Mouse (Mus musculus) CH12.LX (cell line): ENCODE results near the gene Nek11. TPM values are rescaled to one million over a fixed set of nuclear protein-coding genes. Genes with fewer than 3 reads are reported as not detected.

Source experiments
- DNase-seq: peaks from one replicate; pipeline ENCODE4 v3.0.0-alpha.2; 2013; ENCODE audit errors: extremely low read depth
- H3K27ac ChIP-seq: 2 replicates; pipeline ENCODE4 v1.5.1; 2012; ENCODE audit warnings: low read depth, mild to moderate bottlenecking, control low read depth, moderate library complexity; ENCODE audit not compliant: insufficient read depth
- H3K27me3 ChIP-seq: replicated peaks from 2 replicates; pipeline ENCODE3; 2012; ENCODE audit warnings: inconsistent platforms
- H3K36me3 ChIP-seq, 2 experiments: replicated peaks in 1 of 2; 2 replicates each; pipeline versions ENCODE3 to v1.6.1; 2012; ENCODE audit warnings: inconsistent platforms in 1 of 2, low read length in 1 of 2, mild to moderate bottlenecking in 1 of 2, mixed read lengths in 1 of 2, moderate library complexity in 1 of 2; ENCODE audit not compliant: control insufficient read depth in 1 of 2, insufficient read depth in 1 of 2
- H3K4me1 ChIP-seq, 2 experiments: 2 replicates each; pipeline ENCODE4 v1.6.1; 2012; ENCODE audit warnings: inconsistent platforms in 1 of 2, moderate library complexity in 1 of 2; ENCODE audit not compliant: insufficient read depth in 2 of 2, control insufficient read depth in 1 of 2
- H3K4me2 ChIP-seq: 2 replicates; pipeline ENCODE4 v1.6.1; 2012; ENCODE audit warnings: low read depth, mild to moderate bottlenecking, control low read depth; ENCODE audit not compliant: poor library complexity, insufficient read depth, severe bottlenecking
- H3K4me3 ChIP-seq, 3 experiments: fragments of 150-350 bp in 1 of 3; sonication (generic) in 1 of 3; replicated peaks in 1 of 3; 2 replicates each; pipeline versions ENCODE3 to v1.5.1; 2011 to 2012; ENCODE audit warnings: low read depth in 2 of 3, low read length in 2 of 3, mild to moderate bottlenecking in 2 of 3, moderate library complexity in 2 of 3, control low read depth in 1 of 3, improper control_type of control experiment in 1 of 3, inconsistent platforms in 1 of 3, mixed read lengths in 1 of 3; ENCODE audit not compliant: poor library complexity in 1 of 3
- H3K79me2 ChIP-seq: replicated peaks from 2 replicates; pipeline ENCODE4 v1.6.1; 2012; ENCODE audit warnings: mild to moderate bottlenecking, moderate library complexity; ENCODE audit not compliant: control insufficient read depth, poor library complexity, insufficient read depth, severe bottlenecking; ENCODE audit errors: extremely low read depth
- H3K9ac ChIP-seq: 2 replicates; pipeline ENCODE4 v1.6.1; 2012; ENCODE audit warnings: low read depth, mild to moderate bottlenecking, control low read depth, moderate library complexity; ENCODE audit not compliant: insufficient read depth
- H3K9me3 ChIP-seq: replicated peaks from 2 replicates; pipeline ENCODE3; 2012; ENCODE audit warnings: low read length, inconsistent platforms, mixed read lengths
- BHLHE40 ChIP-seq: IDR thresholded peaks from 2 replicates; pipeline ENCODE4 v1.6.1; 2011; ENCODE audit warnings: mild to moderate bottlenecking, low read depth, low read length, improper control_type of control experiment
- CHD1 ChIP-seq: IDR thresholded peaks from 2 replicates; pipeline ENCODE4 v1.6.1; 2012; ENCODE audit warnings: low read depth, low read length, improper control_type of control experiment, inconsistent platforms
- CTCF ChIP-seq, 2 experiments: IDR thresholded peaks in 1 of 2; conservative IDR thresholded peaks in 1 of 2; 2 replicates each; pipeline ENCODE4 v1.5.1; 2011 to 2012; ENCODE audit warnings: low read depth in 2 of 2, low read length in 2 of 2, improper control_type of control experiment in 1 of 2, inconsistent platforms in 1 of 2, mild to moderate bottlenecking in 1 of 2, moderate library complexity in 1 of 2
- E2F4 ChIP-seq: IDR thresholded peaks from 2 replicates; pipeline ENCODE4 v1.6.1; 2011; ENCODE audit warnings: low read depth, low read length, improper control_type of control experiment; ENCODE audit not compliant: insufficient replicate concordance
- ELF1 ChIP-seq: IDR thresholded peaks from 2 replicates; pipeline ENCODE4 v1.6.1; 2014; ENCODE audit warnings: low read depth, mild to moderate bottlenecking, inconsistent platforms, low read length, improper control_type of control experiment
- EP300 ChIP-seq: IDR thresholded peaks from 2 replicates; pipeline ENCODE4 v1.6.1; 2011; ENCODE audit warnings: low read length, improper control_type of control experiment
- ETS1 ChIP-seq: conservative IDR thresholded peaks from 2 replicates; pipeline ENCODE4 v1.6.1; 2012; ENCODE audit warnings: low read depth, mild to moderate bottlenecking, inconsistent platforms, low read length, improper control_type of control experiment, moderate library complexity
- GABPA ChIP-seq: IDR thresholded peaks from 2 replicates; pipeline ENCODE4 v1.6.1; 2012; ENCODE audit warnings: low read depth, low read length, improper control_type of control experiment, inconsistent platforms; ENCODE audit not compliant: insufficient replicate concordance
- HCFC1 ChIP-seq: IDR thresholded peaks from 2 replicates; pipeline ENCODE4 v1.6.1; 2012; ENCODE audit warnings: low read depth, mild to moderate bottlenecking, inconsistent platforms, low read length, improper control_type of control experiment
- IRF4 ChIP-seq: IDR thresholded peaks from 2 replicates; pipeline ENCODE4 v1.6.1; 2014; ENCODE audit warnings: low read depth, mild to moderate bottlenecking, inconsistent platforms, low read length, improper control_type of control experiment
- JUN ChIP-seq: IDR thresholded peaks from 2 replicates; pipeline ENCODE4 v1.6.1; 2011; ENCODE audit warnings: low read depth, mild to moderate bottlenecking, low read length, improper control_type of control experiment, moderate library complexity; ENCODE audit not compliant: insufficient read depth
- KAT2A ChIP-seq: IDR thresholded peaks from 2 replicates; pipeline ENCODE4 v1.6.1; 2012; ENCODE audit warnings: low read length, improper control_type of control experiment, inconsistent platforms; ENCODE audit not compliant: insufficient replicate concordance
- MAFK ChIP-seq: IDR thresholded peaks from 2 replicates; pipeline ENCODE4 v1.6.1; 2011; ENCODE audit warnings: low read length, improper control_type of control experiment; ENCODE audit not compliant: insufficient replicate concordance
- MAX ChIP-seq: IDR thresholded peaks from 2 replicates; pipeline ENCODE4 v1.6.1; 2011; ENCODE audit warnings: low read length, improper control_type of control experiment
- MEF2A ChIP-seq: IDR thresholded peaks from 2 replicates; pipeline ENCODE4 v1.6.1; 2014; ENCODE audit warnings: low read depth, mild to moderate bottlenecking, inconsistent platforms, low read length, improper control_type of control experiment, borderline replicate concordance
- NELFE ChIP-seq: IDR thresholded peaks from 2 replicates; pipeline ENCODE4 v1.6.1; 2011; ENCODE audit warnings: low read depth, low read length, improper control_type of control experiment
- NRF1 ChIP-seq: IDR thresholded peaks from 2 replicates; pipeline ENCODE4 v1.6.1; 2014; ENCODE audit warnings: low read depth, mild to moderate bottlenecking, inconsistent platforms, low read length, improper control_type of control experiment, moderate library complexity
- PAX5 ChIP-seq: IDR thresholded peaks from 2 replicates; pipeline ENCODE4 v1.6.1; 2012; ENCODE audit warnings: low read length, inconsistent platforms, mixed read lengths
- POLR2AphosphoS2 ChIP-seq: IDR thresholded peaks from 2 replicates; pipeline ENCODE4 v1.6.1; 2011; ENCODE audit warnings: low read depth, low read length, improper control_type of control experiment
- RAD21 ChIP-seq: IDR thresholded peaks from 2 replicates; pipeline ENCODE4 v1.6.1; 2011; ENCODE audit warnings: low read depth, mild to moderate bottlenecking, low read length, improper control_type of control experiment, moderate library complexity
- SIN3A ChIP-seq: IDR thresholded peaks from 2 replicates; pipeline ENCODE4 v1.6.1; 2012; ENCODE audit warnings: low read length, improper control_type of control experiment, inconsistent platforms
- SMC3 ChIP-seq: IDR thresholded peaks from 2 replicates; pipeline ENCODE4 v1.6.1; 2011; ENCODE audit warnings: low read depth, low read length, improper control_type of control experiment
- TCF12 ChIP-seq: IDR thresholded peaks from 2 replicates; pipeline ENCODE4 v1.6.1; 2014; ENCODE audit warnings: low read depth, mild to moderate bottlenecking, inconsistent platforms, low read length, improper control_type of control experiment
- USF1 ChIP-seq: IDR thresholded peaks from 2 replicates; pipeline ENCODE4 v1.6.1; 2014; ENCODE audit warnings: low read depth, mild to moderate bottlenecking, inconsistent platforms, low read length, improper control_type of control experiment
- ZC3H11A ChIP-seq: IDR thresholded peaks from 2 replicates; pipeline ENCODE4 v1.6.1; 2012; ENCODE audit warnings: low read depth, mild to moderate bottlenecking, inconsistent platforms, low read length, improper control_type of control experiment
- ZKSCAN1 ChIP-seq: IDR thresholded peaks from 2 replicates; pipeline ENCODE4 v1.6.1; 2012; ENCODE audit warnings: low read depth, inconsistent platforms, low read length, improper control_type of control experiment, borderline replicate concordance
- ZMIZ1 ChIP-seq: IDR thresholded peaks from 2 replicates; pipeline ENCODE4 v1.6.1; 2012; ENCODE audit warnings: low read depth, mild to moderate bottlenecking, inconsistent platforms, low read length, improper control_type of control experiment
- dilution Hi-C: fragments of 300-500 bp; cut with MboI; formaldehyde crosslinking; loops from 2 replicates; pipeline ENCODE4 v1.14.3; 2020; ENCODE audit warnings: low sequenced_read_pairs; ENCODE audit not compliant: extremely low pct_unique_long_range_greater_than_20kb, extremely low pct_ligation_motif_present
- in situ Hi-C: fragments of 300-500 bp; cut with MboI; formaldehyde crosslinking; loops from 3 replicates; pipeline ENCODE4 v1.14.3; 2019; ENCODE audit warnings: low sequenced_read_pairs, low pct_ligation_motif_present, low pct_unique_long_range_greater_than_20kb, mixed read lengths
- polyA plus RNA-seq: library from polyadenylated mRNA; unstranded; fragments of >175 nt; gene quantifications from 2 replicates; pipeline ENCODE4 v1.2.1, GENCODE M21; 2012; ENCODE audit warnings: low read depth; ENCODE audit not compliant: insufficient read length
- total RNA-seq, 2 experiments: library from RNA; depleted of rRNA; stranded (reverse); fragments of 300-350 nt in 1 of 2; fragments of >200 nt in 1 of 2; gene quantifications; 2 replicates each; pipeline ENCODE4 v1.2.3; 2012 to 2014

Gene Nek11
- total and polyA plus RNA-seq, 3 experiments, result 0.17 to 0.32 TPM; not detected in 1

DNA sequence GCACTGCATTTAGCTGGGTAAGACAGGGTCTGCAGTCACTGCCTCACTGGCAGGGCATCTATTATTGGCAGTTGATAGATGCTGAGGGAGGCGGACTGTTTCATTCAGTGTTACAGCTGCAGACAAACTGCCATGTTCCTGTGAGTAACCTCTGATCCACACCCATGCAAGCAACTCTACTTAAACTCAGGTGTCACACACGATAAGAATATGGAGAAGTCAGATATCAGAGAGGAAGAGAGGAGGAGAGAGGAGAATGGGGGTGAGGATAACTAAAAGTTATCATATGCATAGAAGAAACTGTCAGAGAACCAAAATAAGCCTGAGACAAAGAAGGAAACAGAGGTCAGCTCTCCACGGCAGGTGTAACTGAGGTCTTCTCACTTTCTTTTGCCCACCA, 212.9 kb downstream of the Nek11 start:
- no peak overlapping the region for H3K4me2 ChIP-seq
- H3K27ac ChIP-seq, result no peak overlapping the region
- no peak overlapping the region for H3K4me3 ChIP-seq
- peaks cover 2% of the 10 kb centered on the region for H3K27me3 ChIP-seq
- H3K9me3 ChIP-seq, result no peaks in the 10 kb centered on the region
- H3K4me1 ChIP-seq, result peaks cover 8 to 20% of the 10 kb centered on the region in 2 experiments; a peak in 3 of 4 replicates
- no peak overlapping the region for H3K9ac ChIP-seq
- in situ Hi-C loops, result no loop called here
- TF ChIP-seq IRF4 (no peak), E2F4 (no peak), MAX (no peak), POLR2AphosphoS2 (no peak), SMC3 (no peak), ZMIZ1 (no peak), RAD21 (no peak), ZC3H11A (no peak), MAFK (no peak), NELFE (no peak), CHD1 (no peak), BHLHE40 (no peak), JUN (no peak), KAT2A (no peak), TCF12 (no peak), EP300 (no peak), CTCF (conservative IDR thresholded peaks at IDR 0.05 in 1 of 2, IDR thresholded peaks at IDR 0.05 in 1 of 2; ENCODE audit: low read depth in 2 of 2, low read length in 2 of 2) (no peak), SIN3A (no peak), PAX5 (no peak), ETS1 (no peak)
- dilution Hi-C loops, result no loop called here
- no peaks in the 10 kb centered on the region for H3K79me2 ChIP-seq
- no peaks in the 10 kb centered on the region for H3K36me3 ChIP-seq
- no peak for DNase-seq

DNA sequence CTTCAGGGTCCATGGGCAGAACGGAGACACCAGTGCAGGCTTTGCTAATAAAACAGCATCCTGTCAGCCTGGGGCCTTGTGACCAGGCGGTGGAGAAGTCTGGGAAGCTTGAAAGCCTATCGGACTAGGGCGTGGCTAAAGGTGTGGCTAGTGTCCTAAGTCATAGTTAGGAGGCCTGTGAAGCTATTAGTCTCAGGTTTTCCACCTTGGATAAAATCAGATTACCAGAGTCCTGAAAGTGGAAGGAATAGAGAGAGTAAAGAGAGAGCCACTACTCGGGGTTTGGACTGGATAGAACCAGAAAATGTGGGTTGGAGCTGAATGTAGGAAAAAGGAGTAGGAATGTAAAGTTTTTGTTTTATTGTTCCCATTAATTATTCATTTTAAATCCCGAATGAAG, 250.3 kb downstream of the Nek11 start, which contains the start of gene 1700080E11Rik:
Gene 1700080E11Rik (minus strand): TSS at position 101 of the 400 bp plus-strand sequence.
- H3K9ac ChIP-seq, result no peak within 1 kb of the TSS
- H3K4me2 ChIP-seq, result no peak within 1 kb of the TSS
- TF ChIP-seq TCF12 (no peak), MAX (no peak), MAFK (no peak), MEF2A (no peak), ELF1 (no peak), NELFE (no peak), EP300 (no peak), GABPA (no peak), NRF1 (no peak), HCFC1 (no peak), POLR2AphosphoS2 (no peak), KAT2A (no peak), E2F4 (no peak), USF1 (no peak), ZKSCAN1 (no peak), ZC3H11A (no peak)
- no peak within 1 kb of the TSS for H3K27ac ChIP-seq
- H3K4me3 ChIP-seq, result no peak within 1 kb of the TSS
- no peaks in the 10 kb centered on the region for H3K27me3 ChIP-seq
- no peak for DNase-seq
- no peaks in the 10 kb centered on the region for H3K79me2 ChIP-seq
- in situ Hi-C loops (loop anchor here (25.0 kb wide), 1 partner anchor 242 kb away; the partner anchor contains the start of genes Aste1 and Nek11), dilution Hi-C loops (no loop called here)
- no peaks in the 10 kb centered on the region for H3K4me1 ChIP-seq
- H3K9me3 ChIP-seq, result no peaks in the 10 kb centered on the region
- no peaks in the 10 kb centered on the region for H3K36me3 ChIP-seq
